Mouse (Mus musculus) A20 (cell line): ENCODE data around the gene Mogs.

Experiments used
- DNase-seq: peaks from one replicate; pipeline ENCODE4 v3.0.0-alpha.2; 2011; ENCODE audit warnings: low read depth, low spot score

Gene Mogs

GRCm38 (mm10) chr6:83095968-83096367 lies 19.3 kb upstream of the Mogs start:
- no peak for DNase-seq

DNA sequence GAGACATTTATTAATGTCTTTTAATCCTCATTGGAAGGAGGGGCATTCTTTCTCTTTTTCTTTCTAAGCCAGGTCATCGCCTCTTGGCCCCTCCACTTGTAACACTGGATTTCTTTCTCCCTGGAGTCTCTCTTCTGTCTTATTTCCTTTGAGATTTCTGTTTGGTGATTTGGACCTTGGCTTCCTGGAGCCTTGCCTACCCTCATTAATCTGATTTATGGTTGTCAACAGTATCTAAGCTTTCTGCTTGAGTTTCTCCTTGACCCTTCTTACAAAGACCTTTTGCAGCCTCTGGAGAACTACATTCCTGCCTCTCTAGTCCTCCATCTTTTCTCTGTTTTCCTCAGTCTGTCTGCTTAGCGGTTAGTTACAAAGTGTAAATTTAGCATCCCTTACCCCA lies 16.9 kb upstream of the Mogs start:
- no peak for DNase-seq

DNA sequence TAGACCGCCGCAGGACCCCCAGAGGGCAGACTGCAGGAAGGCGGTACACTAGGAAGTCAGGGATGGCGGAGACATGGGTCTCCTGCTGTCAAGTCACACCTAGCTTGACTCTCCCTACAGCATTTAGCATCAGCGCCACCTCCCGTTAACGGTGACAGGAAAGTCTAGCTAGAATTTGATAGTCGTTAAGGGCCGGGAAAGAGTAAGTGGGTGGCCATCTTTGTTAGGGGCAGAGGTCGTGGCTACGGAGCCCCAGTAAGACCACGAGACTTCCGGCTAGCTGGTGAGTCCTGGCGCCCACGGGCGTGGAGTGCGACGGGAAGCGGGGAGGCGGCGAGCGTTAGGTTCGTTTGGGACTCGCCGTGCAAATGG lies 14.0 kb upstream of the Mogs start, which contains the start of the genes Ccdc142 and Gm42688:
Gene Ccdc142 (plus strand): TSS at position 286 of the 372 bp plus-strand sequence.
Gene Gm42688 (plus strand): TSS at position 302 of the 372 bp plus-strand sequence.
- peak; percentile 79 for DNase-seq

GRCm38 (mm10) chr6:83101688-83102556 lies 13.4 kb upstream of the Mogs start:
- DNase-seq: peak; percentile 72

GRCm38 (mm10) chr6:83103130-83103650 lies 12.1 kb upstream of the Mogs start:
- no peak for DNase-seq

- no peak for DNase-seq
Observed at GRCm38 (mm10) chr6:83104158-83104557, 11.1 kb upstream of the Mogs start.

GRCm38 (mm10) chr6:83107566-83108400 lies 7.5 kb upstream of the Mogs start:
- peak; percentile 72 for DNase-seq

- DNase-seq: peak; percentile 74
Observed at GRCm38 (mm10) chr6:83108762-83109668, 6.3 kb upstream of the Mogs start, which contains the start of gene Mrpl53. Gene Mrpl53, plus strand, starts transcription at chr6:83109040.

GRCm38 (mm10) chr6:83111510-83112136 lies 3.7 kb upstream of the Mogs start:
- no peak for DNase-seq

- DNase-seq: no peak
Observed at GRCm38 (mm10) chr6:83115682-83116372, 531 bp downstream of the Mogs start.

- no peak for DNase-seq
Observed at GRCm38 (mm10) chr6:83116373-83117164, 1.3 kb downstream of the Mogs start.

DNA sequence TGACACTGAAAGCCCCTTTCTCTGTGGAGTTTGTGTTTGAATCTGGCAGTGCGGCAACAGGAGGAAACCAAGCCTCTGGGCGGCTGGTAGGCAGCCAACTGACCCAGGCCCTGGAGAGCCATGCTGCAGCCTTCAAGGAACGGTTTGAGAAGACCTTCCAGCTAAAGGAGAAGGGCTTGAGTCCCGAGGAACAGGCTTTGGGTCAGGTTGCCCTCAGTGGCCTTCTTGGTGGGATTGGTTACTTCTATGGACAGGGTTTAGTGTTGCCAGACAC lies 1.8 kb downstream of the Mogs start:
- DNase-seq: no peak

DNA sequence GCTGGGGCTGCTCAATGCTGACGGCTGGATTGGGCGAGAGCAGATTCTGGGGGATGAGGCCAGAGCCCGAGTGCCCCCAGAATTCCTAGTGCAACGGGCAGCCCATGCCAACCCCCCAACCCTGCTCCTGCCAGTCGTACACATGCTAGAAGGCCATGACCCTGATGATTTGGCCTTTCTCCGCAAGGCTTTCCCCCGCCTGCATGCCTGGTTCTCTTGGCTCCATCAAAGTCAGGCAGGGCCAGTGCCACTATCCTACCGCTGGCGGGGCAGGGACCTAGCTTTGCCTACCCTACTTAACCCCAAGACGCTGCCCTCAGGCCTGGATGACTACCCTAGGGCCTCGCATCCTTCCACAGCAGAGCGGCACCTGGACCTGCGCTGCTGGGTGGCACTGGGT lies 2.3 kb downstream of the Mogs start:
- DNase-seq: no peak

GRCm38 (mm10) chr6:83118369-83118768 lies 3.1 kb downstream of the Mogs start:
- no peak for DNase-seq

GRCm38 (mm10) chr6:83118825-83119733 lies 3.8 kb downstream of the Mogs start:
- DNase-seq: no peak

DNA sequence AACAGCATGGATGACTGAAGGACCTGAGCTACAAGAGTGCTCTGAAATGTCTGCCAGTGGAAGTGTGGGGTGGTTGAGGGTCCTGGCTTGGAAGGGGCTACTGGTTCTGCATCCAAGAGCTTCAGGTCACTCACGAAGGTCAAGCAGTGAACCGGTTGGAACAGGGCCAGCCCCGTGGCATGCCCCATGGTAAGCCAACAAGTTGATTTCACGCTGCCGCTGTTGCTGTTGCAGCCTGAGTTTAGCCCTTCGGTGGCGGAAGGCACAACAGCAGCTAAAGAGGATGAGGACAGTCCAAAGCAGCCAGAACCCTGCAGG lies 4.4 kb downstream of the Mogs start:
- no peak for DNase-seq

GRCm38 (mm10) chr6:83120930-83121862 lies 5.9 kb downstream of the Mogs start, which contains the start of gene Wbp1:
Gene Wbp1, minus strand, starts transcription at chr6:83121559.
- peak; percentile 94 for DNase-seq
